Mouse (Mus musculus) limb, embryonic 15.5 days (tissue): ENCODE data around the gene Farsa. TPM values are rescaled to one million over a fixed set of nuclear protein-coding genes. Genes with fewer than 3 reads are reported as not detected.

Experiments used
- ATAC-seq: fragments of 200-750 bp; cut with Nextera tagmentation; 2 replicates; pipeline ENCODE4 v1.8.0; 2017; ENCODE audit warnings: low read depth, moderate TSS enrichment; ENCODE audit not compliant: insufficient number of reproducible peaks, low FRiP score, low TSS enrichment
- H3K27ac ChIP-seq: fragments of 300-500 bp; sonication (generic); 2 replicates; pipeline ENCODE4 v1.5.1; 2015; ENCODE audit warnings: moderate library complexity, mild to moderate bottlenecking, inconsistent platforms
- H3K27me3 ChIP-seq: fragments of 300-500 bp; sonication (generic); 2 replicates; pipeline ENCODE4 v1.6.1; 2015; ENCODE audit warnings: inconsistent platforms
- H3K36me3 ChIP-seq: fragments of 300-500 bp; sonication (generic); 2 replicates; pipeline ENCODE4 v1.6.1; 2015; ENCODE audit warnings: inconsistent platforms
- H3K4me1 ChIP-seq: fragments of 300-500 bp; sonication (generic); 2 replicates; pipeline ENCODE4 v1.6.1; 2015; ENCODE audit warnings: inconsistent platforms
- H3K4me2 ChIP-seq: fragments of 300-500 bp; sonication (generic); 2 replicates; pipeline ENCODE4 v1.6.1; 2015; ENCODE audit warnings: mild to moderate bottlenecking, inconsistent platforms
- H3K4me3 ChIP-seq: fragments of 300-500 bp; sonication (generic); 2 replicates; pipeline ENCODE4 v1.5.1; 2015; ENCODE audit warnings: mild to moderate bottlenecking, inconsistent platforms
- H3K9ac ChIP-seq: fragments of 300-500 bp; sonication (generic); 2 replicates; pipeline ENCODE4 v1.6.1; 2015; ENCODE audit warnings: inconsistent platforms
- H3K9me3 ChIP-seq: fragments of 300-500 bp; sonication (generic); 2 replicates; pipeline ENCODE4 v1.6.1; 2016; ENCODE audit warnings: inconsistent platforms
- WGBS: fragments of 180-500 bp; shearing (Covaris S2); methylation state at CpG from one replicate; pipeline ENCODE4 v1.1.7; 2015; 5-methylcytosine and 5-hydroxymethylcytosine counted together
- microRNA-seq: library from miRNA; unstranded; fragments of <30 nt; microRNA quantifications from one replicate; pipeline ENCODE4, GENCODE M21; 2016
- polyA plus RNA-seq: library from polyadenylated mRNA; unstranded; fragments of >200 nt; fragmentation: Nextera tagmentation; extraction: Ambion mirVana; gene quantifications from 2 replicates; pipeline ENCODE4 v1.2.1, GENCODE M21; 2015

Gene Farsa
- polyA plus RNA-seq, 1 experiment from 2014 or later = 94.4 TPM

DNA sequence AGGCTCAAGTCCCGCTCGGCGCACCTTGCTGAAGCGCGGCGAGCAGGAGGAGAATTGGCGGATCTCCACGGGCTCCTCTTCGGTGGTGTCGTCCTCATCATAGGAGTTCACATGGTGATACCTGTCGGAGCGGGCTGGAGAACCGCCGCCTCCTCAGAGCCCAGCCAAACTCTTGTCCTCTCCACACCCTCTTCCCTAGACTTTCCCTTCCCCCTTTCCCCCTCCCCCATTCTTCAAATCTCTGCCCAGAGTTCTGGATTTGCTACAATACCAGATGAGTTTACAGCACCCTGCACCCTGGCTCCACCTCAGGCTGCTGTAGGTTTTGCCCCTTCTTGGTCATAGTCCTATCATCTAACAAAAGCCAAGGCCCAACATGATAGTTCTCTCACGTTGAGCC is 61.9 kb downstream of the Farsa start:
- WGBS = 87% methylated on average over 15 of the region's 15 CpGs

More for the DNA sequence above, 61.9 kb downstream of the Farsa start:
- Histone ChIP-seq H3K4me2 (no peak overlapping the region), H3K4me3 (no peak overlapping the region), H3K27ac (no peak overlapping the region), H3K9me3 (no peaks in the 10 kb centered on the region), H3K4me1 (0 out of 2 replicates have a peak, but pooled peaks cover 3% of the 10 kb centered on the region), H3K9ac (no peak overlapping the region), H3K27me3 (peaks cover 36% of the 10 kb centered on the region), H3K36me3 (no peaks in the 10 kb centered on the region)
- ATAC-seq = no peak

Small RNA genes lying within 50 kb of the gene (microRNA-seq; reads per million reads assigned to microRNA genes)
- gene Mir7069 = 1.2 reads per million

Other genes starting within 250 kb of the Farsa start
- 80.6 and 81.7 TPM in 2 replicates for gene Ier2, start 194.1 kb upstream of the Farsa start, polyA plus RNA-seq
- gene Trmt1, start 170.7 kb upstream of the Farsa start, polyA plus RNA-seq = 63.3 and 64.5 TPM in 2 replicates
- 13.5 and 13.8 TPM in 2 replicates for gene Nacc1, start 169.1 kb upstream of the Farsa start, polyA plus RNA-seq
- 5.6 and 6.0 TPM in 2 replicates for gene Lyl1, start 155.5 kb upstream of the Farsa start, polyA plus RNA-seq
- 3.8 and 5.5 TPM in 2 replicates for gene G430095P16Rik, start 134.0 kb upstream of the Farsa start, polyA plus RNA-seq
- gene Nfix, start 56.6 kb upstream of the Farsa start, polyA plus RNA-seq = 87.0 and 100 TPM in 2 replicates
- 7.5 and 8.0 TPM in 2 replicates for gene Dand5, start 34.2 kb upstream of the Farsa start, polyA plus RNA-seq
- 44.7 and 45.6 TPM in 2 replicates for gene Gadd45gip1, start 25.5 kb upstream of the Farsa start, polyA plus RNA-seq
- 102 and 122 TPM in 2 replicates for gene Rad23a, start 16.3 kb upstream of the Farsa start, polyA plus RNA-seq
- 1,060 and 1,089 TPM in 2 replicates for gene Calr, start 10.1 kb upstream of the Farsa start, polyA plus RNA-seq
- 58.0 and 70.0 TPM in 2 replicates for gene Syce2, start 15.1 kb downstream of the Farsa start, polyA plus RNA-seq
- gene Gcdh, start 36.9 kb downstream of the Farsa start, polyA plus RNA-seq = 31.1 and 34.3 TPM in 2 replicates
- gene Klf1, start 44.9 kb downstream of the Farsa start, polyA plus RNA-seq = 1.4 and 2.5 TPM in 2 replicates
- gene Dnase2a, start 51.6 kb downstream of the Farsa start, polyA plus RNA-seq = 19.2 and 22.1 TPM in 2 replicates
- 0.34 and 0.35 TPM in 2 replicates for gene Mast1, start 80.4 kb downstream of the Farsa start, polyA plus RNA-seq
- 0.19 and 0.24 TPM in 2 replicates for gene Rtbdn, start 90.0 kb downstream of the Farsa start, polyA plus RNA-seq
- not detected in 2 replicates for gene Gm49661, start 112.4 kb downstream of the Farsa start, polyA plus RNA-seq
- gene Prdx2, start 112.6 kb downstream of the Farsa start, polyA plus RNA-seq = 635 and 681 TPM in 2 replicates
- gene Rnaseh2a, start 112.8 kb downstream of the Farsa start, polyA plus RNA-seq = 95.2 and 95.6 TPM in 2 replicates
- gene Junb, start 121.7 kb downstream of the Farsa start, polyA plus RNA-seq = 30.4 and 42.5 TPM in 2 replicates
- gene Hook2, start 133.6 kb downstream of the Farsa start, polyA plus RNA-seq = 26.9 and 28.8 TPM in 2 replicates
- gene Best2, start 157.5 kb downstream of the Farsa start, polyA plus RNA-seq = 0.12 TPM in 2 replicates
- 113 and 117 TPM in 2 replicates for gene Asna1, start 168.3 kb downstream of the Farsa start, polyA plus RNA-seq
- 86.7 and 102 TPM in 2 replicates for gene Trir, start 169.8 kb downstream of the Farsa start, polyA plus RNA-seq
- gene Tnpo2, start 179.9 kb downstream of the Farsa start, polyA plus RNA-seq = 32.7 and 33.7 TPM in 2 replicates
- 30.1 and 32.3 TPM in 2 replicates for gene Fbxw9, start 203.1 kb downstream of the Farsa start, polyA plus RNA-seq
- not detected in 2 replicates for gene Gm5741, start 211.0 kb downstream of the Farsa start, polyA plus RNA-seq
- 41.5 and 48.9 TPM in 2 replicates for gene Dhps, start 214.8 kb downstream of the Farsa start, polyA plus RNA-seq
- 106 and 111 TPM in 2 replicates for gene Wdr83os, start 223.8 kb downstream of the Farsa start, polyA plus RNA-seq
- 40.5 and 42.4 TPM in 2 replicates for gene Wdr83, start 224.3 kb downstream of the Farsa start, polyA plus RNA-seq
- gene Man2b1, start 226.3 kb downstream of the Farsa start, polyA plus RNA-seq = 39.8 and 42.1 TPM in 2 replicates